Mouse (Mus musculus) limb, embryonic 10.5 days (tissue): Measurements from ENCODE around the gene Atp6v0b. TPM values are rescaled to one million over a fixed set of nuclear protein-coding genes. Genes with fewer than 3 reads are reported as not detected.
A peak's percentile ranks its signal among the peaks of the same experiment; 100 is the strongest.

ENCODE experiments used
- DNase-seq: peaks from one replicate; pipeline ENCODE4 v3.0.0-alpha.2; 2017; ENCODE audit warnings: low spot score
- H3K27ac ChIP-seq: fragments of 300-500 bp; sonication (generic); 2 replicates; pipeline ENCODE4 v1.5.1; 2016; ENCODE audit warnings: mild to moderate bottlenecking
- H3K27me3 ChIP-seq: fragments of 300-500 bp; sonication (generic); 2 replicates; pipeline ENCODE4 v1.6.1; 2016; ENCODE audit warnings: low read depth, mild to moderate bottlenecking; ENCODE audit not compliant: poor library complexity, severe bottlenecking
- H3K36me3 ChIP-seq: fragments of 300-500 bp; sonication (generic); 2 replicates; pipeline ENCODE4 v1.6.1; 2016; ENCODE audit warnings: mild to moderate bottlenecking, moderate library complexity
- H3K4me1 ChIP-seq: fragments of 300-500 bp; sonication (generic); 2 replicates; pipeline ENCODE4 v1.6.1; 2016
- H3K4me3 ChIP-seq: fragments of 300-500 bp; sonication (generic); 2 replicates; pipeline ENCODE4 v1.5.1; 2016; ENCODE audit warnings: mild to moderate bottlenecking, moderate library complexity
- H3K9me3 ChIP-seq: fragments of 300-500 bp; sonication (generic); replicated peaks from 2 replicates; pipeline ENCODE4 v1.6.1; 2016; ENCODE audit warnings: mild to moderate bottlenecking
- WGBS: fragments of 180-500 bp; shearing (Covaris S2); methylation state at CpG from one replicate; pipeline ENCODE4 v1.1.7; 2016; 5-methylcytosine and 5-hydroxymethylcytosine counted together
- polyA plus RNA-seq: library from polyadenylated mRNA; unstranded; fragments of >200 nt; fragmentation: Nextera tagmentation; extraction: Ambion mirVana; gene quantifications from 2 replicates; pipeline ENCODE4 v1.2.1, GENCODE M21; 2016

The Atp6v0b gene
- polyA plus RNA-seq, 1 experiment from 2014 or later: 147 TPM

GRCm38 (mm10) chr4:117904094-117904493 lies 17.0 kb upstream of the Atp6v0b start:
- 94% methylated on average over 10 of the region's 10 CpGs for WGBS
- peaks cover 94% of the 10 kb centered on the region for H3K36me3 ChIP-seq
- H3K4me3 ChIP-seq: no peak overlapping the region
- peaks cover 2% of the 10 kb centered on the region; the same call in 1 of the 2 replicates for H3K4me1 ChIP-seq
- H3K27me3 ChIP-seq: no peaks in the 10 kb centered on the region
- no peak for DNase-seq
- no peak overlapping the region for H3K27ac ChIP-seq
- no peaks in the 10 kb centered on the region for H3K9me3 ChIP-seq

GRCm38 (mm10) chr4:117898111-117898510 lies 11.0 kb upstream of the Atp6v0b start:
- Histone ChIP-seq H3K27ac (no peak overlapping the region), H3K36me3 (peaks cover 94% of the 10 kb centered on the region)

GRCm38 (mm10) chr4:117896031-117896430 lies 8.9 kb upstream of the Atp6v0b start:
- Histone ChIP-seq H3K27ac (no peak overlapping the region), H3K4me1 (peaks cover 10% of the 10 kb centered on the region), H3K27me3 (no peaks in the 10 kb centered on the region), H3K4me3 (no peak overlapping the region), H3K9me3 (no peaks in the 10 kb centered on the region), H3K36me3 (peaks cover 73% of the 10 kb centered on the region)
- no peak for DNase-seq
- WGBS: 94% methylated on average over 6 of the region's 6 CpGs

More at GRCm38 (mm10) chr4:117898111-117898510, 11.0 kb upstream of the Atp6v0b start:
- no peaks in the 10 kb centered on the region for H3K4me1 ChIP-seq
- H3K27me3 ChIP-seq: no peaks in the 10 kb centered on the region
- WGBS: 83% methylated on average over 3 of the region's 3 CpGs
- H3K4me3 ChIP-seq: no peak overlapping the region
- no peaks in the 10 kb centered on the region for H3K9me3 ChIP-seq
- no peak for DNase-seq

- H3K9me3 ChIP-seq: no peaks in the 10 kb centered on the region
- no peak overlapping the region for H3K4me3 ChIP-seq
- H3K27ac ChIP-seq: no peak overlapping the region
- no peaks in the 10 kb centered on the region for H3K27me3 ChIP-seq
- no peak for DNase-seq
- peaks cover 14% of the 10 kb centered on the region for H3K4me1 ChIP-seq
- H3K36me3 ChIP-seq: peaks cover 71% of the 10 kb centered on the region
- WGBS: 91% methylated on average over 7 of the region's 7 CpGs
Measured at GRCm38 (mm10) chr4:117895339-117895738, 8.2 kb upstream of the Atp6v0b start.

- no peak for DNase-seq
- WGBS: 93% methylated on average over 8 of the region's 8 CpGs
- Histone ChIP-seq H3K36me3 (peaks cover 71% of the 10 kb centered on the region), H3K27ac (no peak overlapping the region), H3K9me3 (no peaks in the 10 kb centered on the region), H3K4me3 (no peak overlapping the region), H3K4me1 (peaks cover 14% of the 10 kb centered on the region), H3K27me3 (no peaks in the 10 kb centered on the region)
Measured at GRCm38 (mm10) chr4:117894601-117895000, 7.5 kb upstream of the Atp6v0b start.

GRCm38 (mm10) chr4:117893376-117893775 lies 6.2 kb upstream of the Atp6v0b start:
- H3K27ac ChIP-seq: no peak overlapping the region
- H3K27me3 ChIP-seq: no peaks in the 10 kb centered on the region
- peak; percentile 79 for DNase-seq
- no peaks in the 10 kb centered on the region for H3K9me3 ChIP-seq
- 20% methylated on average over 9 of the region's 9 CpGs for WGBS
- no peak overlapping the region for H3K4me3 ChIP-seq
- H3K36me3 ChIP-seq: peaks cover 67% of the 10 kb centered on the region
- H3K4me1 ChIP-seq: peaks cover 14% of the 10 kb centered on the region

GRCm38 (mm10) chr4:117891738-117892161 lies 4.6 kb upstream of the Atp6v0b start, which contains the start of gene Dph2:
Gene Dph2, minus strand, starts transcription at chr4:117892032.
- Histone ChIP-seq H3K9me3 (no peaks in the 10 kb centered on the region), H3K4me1 (peaks cover 21% of the 10 kb centered on the region), H3K36me3 (peaks cover 51% of the 10 kb centered on the region), H3K27me3 (no peaks in the 10 kb centered on the region), H3K4me3 (peak within 1 kb of the TSS; percentile 85), H3K27ac (peak within 1 kb of the TSS; percentile 27; the same call in 1 of the 2 replicates)
- 0% methylated on average over 21 of the region's 21 CpGs for WGBS
- DNase-seq: peak; percentile 79

- H3K9me3 ChIP-seq: no peaks in the 10 kb centered on the region
- H3K36me3 ChIP-seq: peaks cover 44% of the 10 kb centered on the region
- no peaks in the 10 kb centered on the region for H3K27me3 ChIP-seq
- peak overlapping the region; percentile 85 for H3K4me3 ChIP-seq
- no peak for DNase-seq
- H3K27ac ChIP-seq: no peak overlapping the region
- 88% methylated on average over 8 of the region's 8 CpGs for WGBS
- peaks cover 31% of the 10 kb centered on the region for H3K4me1 ChIP-seq
Measured at GRCm38 (mm10) chr4:117890750-117891149, 3.6 kb upstream of the Atp6v0b start.

GRCm38 (mm10) chr4:117890031-117890430 lies 2.9 kb upstream of the Atp6v0b start:
- no peaks in the 10 kb centered on the region for H3K27me3 ChIP-seq
- no peak overlapping the region for H3K27ac ChIP-seq
- peaks cover 34% of the 10 kb centered on the region for H3K4me1 ChIP-seq
- H3K9me3 ChIP-seq: no peaks in the 10 kb centered on the region
- DNase-seq: no peak
- peaks cover 44% of the 10 kb centered on the region for H3K36me3 ChIP-seq
- WGBS: 94% methylated on average over 14 of the region's 14 CpGs
- H3K4me3 ChIP-seq: no peak overlapping the region

- peaks cover 44% of the 10 kb centered on the region for H3K36me3 ChIP-seq
- H3K27ac ChIP-seq: no peak overlapping the region
- DNase-seq: no peak
- H3K4me3 ChIP-seq: no peak overlapping the region
- no peaks in the 10 kb centered on the region for H3K9me3 ChIP-seq
- peaks cover 34% of the 10 kb centered on the region for H3K4me1 ChIP-seq
- H3K27me3 ChIP-seq: no peaks in the 10 kb centered on the region
- WGBS: 92% methylated on average over 15 of the region's 15 CpGs
Measured at GRCm38 (mm10) chr4:117889471-117889870, 2.3 kb upstream of the Atp6v0b start.

GRCm38 (mm10) chr4:117887920-117888319 lies 787 bp upstream of the Atp6v0b start:
- Histone ChIP-seq H3K4me3 (peak overlapping the region; percentile 93), H3K27ac (no peak overlapping the region), H3K27me3 (no peaks in the 10 kb centered on the region), H3K36me3 (peaks cover 42% of the 10 kb centered on the region), H3K9me3 (no peaks in the 10 kb centered on the region), H3K4me1 (peaks cover 47% of the 10 kb centered on the region)
- WGBS: 77% methylated on average over 2 of the region's 2 CpGs
- DNase-seq: no peak

- Histone ChIP-seq H3K27ac (peak overlapping the region; percentile 84), H3K4me1 (peaks cover 55% of the 10 kb centered on the region), H3K4me3 (peak overlapping the region; percentile 93), H3K27me3 (no peaks in the 10 kb centered on the region), H3K36me3 (peaks cover 42% of the 10 kb centered on the region), H3K9me3 (no peaks in the 10 kb centered on the region)
- no peak for DNase-seq
- WGBS: 3% methylated on average over 24 of the region's 24 CpGs
Measured at GRCm38 (mm10) chr4:117886644-117887043, 489 bp downstream of the Atp6v0b start.

GRCm38 (mm10) chr4:117885994-117886393 lies 1.1 kb downstream of the Atp6v0b start:
- peaks cover 55% of the 10 kb centered on the region for H3K4me1 ChIP-seq
- DNase-seq: no peak
- H3K9me3 ChIP-seq: no peaks in the 10 kb centered on the region
- no peaks in the 10 kb centered on the region for H3K27me3 ChIP-seq
- H3K36me3 ChIP-seq: peaks cover 47% of the 10 kb centered on the region
- peak overlapping the region; percentile 93 for H3K4me3 ChIP-seq
- no peak overlapping the region for H3K27ac ChIP-seq
- WGBS: 81% methylated on average over 9 of the region's 9 CpGs

GRCm38 (mm10) chr4:117885093-117885492 lies 2.0 kb downstream of the Atp6v0b start:
- Histone ChIP-seq H3K36me3 (peaks cover 49% of the 10 kb centered on the region), H3K4me1 (peaks cover 54% of the 10 kb centered on the region), H3K9me3 (no peaks in the 10 kb centered on the region), H3K27me3 (no peaks in the 10 kb centered on the region), H3K27ac (no peak overlapping the region), H3K4me3 (no peak overlapping the region)
- DNase-seq: no peak
- WGBS: 94% methylated on average over 10 of the region's 10 CpGs
